ENCODE assay signal across 20 mouse cellular contexts in genomic region chr11:121698381-121698955, GRCm38 (mm10). TPM values are rescaled to one million over a fixed set of nuclear protein-coding genes. Genes with fewer than 3 reads are reported as not detected.
DNase-seq lines count a peak whose midpoint lies in the region; ATAC-seq and TF ChIP-seq lines count a peak whose summit lies in the region.
"Had no signal": no experiment of that assay in that cellular context is flagged by ENCODE, and none has a peak within 500 bp of the region (broad histone marks: within the 10 kb centered on the region; RNA-seq: fewer than 3 reads in every experiment).

No protein-coding gene starts in this region.

- H3K4me1 ChIP-seq in kidney, embryonic 16.5 days (ENCODE audit: insufficient read depth, low read length): no peaks in the 10 kb centered on the region; the same call in 1 of the 2 replicates
- H3K4me1 ChIP-seq in small intestine, adult 2 months (ENCODE audit: control insufficient read depth, insufficient read depth, insufficient read length, low read length): peaks cover 13% of the 10 kb centered on the region

- TF ChIP-seq POLR2A in small intestine, adult 2 months (IDR thresholded peaks at IDR 0.05; ENCODE audit: low read depth, low read length): no peak

- no peak for ATAC-seq in kidney, embryonic 16.5 days (ENCODE audit: low FRiP score, low TSS enrichment)
- ATAC-seq: CD4-positive, CD25-positive, alpha-beta regulatory T cell, adult 4 months; forebrain, postnatal 0 days had no signal

- TF ChIP-seq CTCF in small intestine, adult 2 months (IDR thresholded peaks at IDR 0.05; ENCODE audit: extremely low read depth, insufficient read length, insufficient replicate concordance, low read depth, low read length): no peak

- H3K9ac ChIP-seq in kidney, embryonic 16.5 days (replicated peaks; ENCODE audit: low read length): no peak overlapping the region
- H3K9ac ChIP-seq: forebrain, postnatal 0 days; hindbrain, embryonic 13.5 days; liver, embryonic 15.5 days; neural tube, embryonic 15.5 days had no signal

- no peak overlapping the region for H3K4me2 ChIP-seq in kidney, embryonic 16.5 days (replicated peaks; ENCODE audit: low read depth, low read length)
- H3K4me2 ChIP-seq: hindbrain, embryonic 13.5 days; liver, embryonic 15.5 days; neural tube, embryonic 15.5 days had no signal

- no peak overlapping the region for H3K27ac ChIP-seq in kidney, embryonic 16.5 days (ENCODE audit: low read length)
- peak overlapping the region; percentile 4; the same call in 1 of the 2 replicates for H3K27ac ChIP-seq in small intestine, adult 2 months (ENCODE audit: insufficient read depth, low read depth, low read length)
- H3K27ac ChIP-seq: hindbrain, embryonic 13.5 days; limb, embryonic 10.5 days; liver, embryonic 15.5 days; midbrain, embryonic 10.5 days; neural tube, embryonic 15.5 days; stomach, postnatal 0 days had no signal

- H3K27me3 ChIP-seq in kidney, embryonic 16.5 days (ENCODE audit: insufficient read depth, low read length): no peaks in the 10 kb centered on the region
- H3K27me3 ChIP-seq in small intestine, adult 2 months (ENCODE audit: control insufficient read depth, insufficient read depth, low read length): no peaks in the 10 kb centered on the region

- no peaks in the 10 kb centered on the region for H3K36me3 ChIP-seq in kidney, embryonic 16.5 days (ENCODE audit: insufficient read depth, low read length)
- H3K36me3 ChIP-seq in small intestine, adult 2 months (ENCODE audit: control insufficient read depth, insufficient read depth, low read length): no peaks in the 10 kb centered on the region
- H3K36me3 ChIP-seq: hindbrain, embryonic 13.5 days; limb, embryonic 10.5 days; liver, embryonic 15.5 days; midbrain, embryonic 10.5 days; neural tube, embryonic 15.5 days had no signal

- WGBS in kidney, embryonic 16.5 days: 71% methylated on average over 5 of the region's 5 CpGs
- 68% methylated on average over 5 of the region's 5 CpGs for WGBS in small intestine, adult 2 months

- DNase-seq in adrenal gland, adult 8-10 months: peak; percentile 63
- no peak for DNase-seq in adrenal gland, postnatal 4 days (ENCODE audit: low spot score in 2 of 2)
- DNase-seq in kidney, adult 9 months: peak; percentile 78
- DNase-seq in fat pad, adult 2 months (ENCODE audit: extremely low read depth, low read depth, low spot score): peak; percentile 65
- no peak for DNase-seq in frontal cortex, postnatal 10 days (ENCODE audit: low spot score in 2 of 2)
- DNase-seq in c-Kit-positive CD71-positive TER-119-positive erythroid progenitor cells, embryonic 14.5 days (ENCODE audit: low spot score): no peak
- DNase-seq: cerebellum, adult 11 months; cerebellum, postnatal 14 days; forebrain, postnatal 0 days; gastrocnemius, postnatal 36 days; liver had no signal

- no peaks in the 10 kb centered on the region for H3K9me3 ChIP-seq in kidney, embryonic 16.5 days (ENCODE audit: low read length)
- H3K9me3 ChIP-seq: hindbrain, embryonic 13.5 days; limb, embryonic 10.5 days; liver, embryonic 15.5 days; midbrain, embryonic 10.5 days; neural tube, embryonic 15.5 days had no signal

- H3K4me3 ChIP-seq in kidney, embryonic 16.5 days (ENCODE audit: low read length): no peak overlapping the region
- H3K4me3 ChIP-seq in small intestine, adult 2 months (ENCODE audit: low read depth, low read length): no peak overlapping the region
- H3K4me3 ChIP-seq: hindbrain, embryonic 13.5 days; limb, embryonic 10.5 days; liver, embryonic 15.5 days; midbrain, embryonic 10.5 days; neural tube, embryonic 15.5 days had no signal

RNA-seq across cellular contexts. Expression of gene Metrnl, which starts 2.9 kb away (rescaled TPM):
- total RNA-seq in adrenal gland, adult 8-10 months (2022): 10 to 100 TPM; 10.8 to 29.6 (median 21.0) TPM
- 10 to 100 TPM; 13.8 to 16.8 TPM for total RNA-seq in adrenal gland, postnatal 4 days (2021)
- 29.5 and 31.3 TPM in 2 replicates for polyA plus RNA-seq in kidney, embryonic 16.5 days (2015; fragmentation: Nextera tagmentation; extraction: Ambion mirVana)
- 150 and 219 TPM in 2 replicates for polyA plus RNA-seq in small intestine, adult 2 months (2012; rRNA removed)

RNA-seq across cellular contexts. Expression of gene B3gntl1, which starts 25.5 kb away (rescaled TPM):
- total RNA-seq in adrenal gland, adult 8-10 months (2022): 10 to 100 TPM; 11.4 to 16.4 (median 14.5) TPM
- total RNA-seq in adrenal gland, postnatal 4 days (2021): 10 to 100 TPM; 11.9 to 14.5 TPM
- polyA plus RNA-seq in kidney, embryonic 16.5 days (2015; fragmentation: Nextera tagmentation; extraction: Ambion mirVana): 8.7 and 8.8 TPM in 2 replicates
- polyA plus RNA-seq in small intestine, adult 2 months (2012; rRNA removed): 2.1 and 4.4 TPM in 2 replicates

Comparison
In these comparisons a context has a peak if more than half of its experiments do, and no peak if none do; other contexts are left out.
1. DNase-seq: peak in adrenal gland, adult 8-10 months (single experiment), kidney, adult 9 months (single experiment) and fat pad, adult 2 months (single experiment); none in adrenal gland, postnatal 4 days (0 of 2), frontal cortex, postnatal 10 days (0 of 2) and c-Kit-positive CD71-positive TER-119-positive erythroid progenitor cells, embryonic 14.5 days (single experiment).